Mouse (Mus musculus) midbrain, embryonic 14.5 days (tissue): Measurements from ENCODE around the gene Chp1. TPM values are rescaled to one million over a fixed set of nuclear protein-coding genes. Genes with fewer than 3 reads are reported as not detected.

ENCODE experiments used
- ATAC-seq: fragments of 200-750 bp; cut with Nextera tagmentation; 2 replicates; pipeline ENCODE4 v1.8.0; 2017; ENCODE audit warnings: moderate number of reproducible peaks, moderate library complexity; ENCODE audit not compliant: low FRiP score, low TSS enrichment
- DNase-seq: peaks from one replicate; pipeline ENCODE4 v3.0.0-alpha.2; 2015
- H3K27ac ChIP-seq: fragments of 300-500 bp; sonication (generic); replicated peaks from 2 replicates; pipeline ENCODE4 v1.5.1; 2014; ENCODE audit warnings: mild to moderate bottlenecking, low read depth, low read length, moderate library complexity
- H3K27me3 ChIP-seq: fragments of 300-500 bp; sonication (generic); 2 replicates; pipeline ENCODE4 v1.6.1; 2014; ENCODE audit warnings: low read length, control low read depth, mixed read lengths; ENCODE audit not compliant: control insufficient read depth, insufficient read depth
- H3K36me3 ChIP-seq: fragments of 300-500 bp; sonication (generic); 2 replicates; pipeline ENCODE4 v1.6.1; 2014; ENCODE audit warnings: low read length, control low read depth; ENCODE audit not compliant: control insufficient read depth, insufficient read depth
- H3K4me1 ChIP-seq: fragments of 300-500 bp; sonication (generic); 2 replicates; pipeline ENCODE4 v1.6.1; 2014; ENCODE audit warnings: mild to moderate bottlenecking, antibody characterized with exemption, low read length, control low read depth; ENCODE audit not compliant: control insufficient read depth, insufficient read depth
- H3K4me2 ChIP-seq: fragments of 300-500 bp; sonication (generic); 2 replicates; pipeline ENCODE4 v1.6.1; 2014; ENCODE audit warnings: mild to moderate bottlenecking, low read length, moderate library complexity
- H3K4me3 ChIP-seq: fragments of 300-500 bp; sonication (generic); replicated peaks from 2 replicates; pipeline ENCODE4 v1.5.1; 2014; ENCODE audit warnings: low read depth, low read length
- H3K9ac ChIP-seq: fragments of 300-500 bp; sonication (generic); replicated peaks from 2 replicates; pipeline ENCODE4 v1.6.1; 2014; ENCODE audit warnings: mild to moderate bottlenecking, low read length, moderate library complexity
- H3K9me3 ChIP-seq: fragments of 300-500 bp; sonication (generic); 2 replicates; pipeline ENCODE4 v1.6.1; 2016; ENCODE audit warnings: low read length, control low read depth, mixed read lengths; ENCODE audit not compliant: control insufficient read depth
- WGBS: fragments of 180-500 bp; shearing (Covaris S2); extraction: QIAGEN DNeasy Blood & Tissue Kit; methylation state at CpG from one replicate; pipeline ENCODE4 v1.1.7; 2014; 5-methylcytosine and 5-hydroxymethylcytosine counted together
- polyA plus RNA-seq: library from polyadenylated mRNA; unstranded; fragments of >200 nt; fragmentation: Nextera tagmentation; extraction: Ambion mirVana; gene quantifications from 2 replicates; pipeline ENCODE4 v1.2.1, GENCODE M21; 2014

Chp1 gene
- polyA plus RNA-seq, 1 experiment from 2014 or later, result 57.4 TPM

- Histone ChIP-seq H3K27ac (no peak overlapping the region), H3K4me3 (no peak overlapping the region), H3K4me2 (no peak overlapping the region), H3K4me1 (no peaks in the 10 kb centered on the region), H3K9me3 (no peaks in the 10 kb centered on the region), H3K27me3 (no peaks in the 10 kb centered on the region), H3K36me3 (peaks cover 25% of the 10 kb centered on the region), H3K9ac (no peak overlapping the region)
- WGBS, result 83% methylated on average over 2 of the region's 2 CpGs
- DNase-seq (no peak), ATAC-seq (no peak)
Measured at GRCm38 (mm10) chr2:119583439-119583838, 35.9 kb downstream of the Chp1 start.

GRCm38 (mm10) chr2:119584282-119584681, 36.8 kb downstream of the Chp1 start:
- Histone ChIP-seq H3K4me3 (no peak overlapping the region), H3K9me3 (no peaks in the 10 kb centered on the region), H3K4me2 (no peak overlapping the region), H3K4me1 (no peaks in the 10 kb centered on the region), H3K36me3 (peaks cover 19% of the 10 kb centered on the region), H3K9ac (no peak overlapping the region), H3K27ac (no peak overlapping the region), H3K27me3 (no peaks in the 10 kb centered on the region)
- DNase-seq, result no peak
- ATAC-seq, result no peak
- 93% methylated on average over 8 of the region's 8 CpGs for WGBS

DNA sequence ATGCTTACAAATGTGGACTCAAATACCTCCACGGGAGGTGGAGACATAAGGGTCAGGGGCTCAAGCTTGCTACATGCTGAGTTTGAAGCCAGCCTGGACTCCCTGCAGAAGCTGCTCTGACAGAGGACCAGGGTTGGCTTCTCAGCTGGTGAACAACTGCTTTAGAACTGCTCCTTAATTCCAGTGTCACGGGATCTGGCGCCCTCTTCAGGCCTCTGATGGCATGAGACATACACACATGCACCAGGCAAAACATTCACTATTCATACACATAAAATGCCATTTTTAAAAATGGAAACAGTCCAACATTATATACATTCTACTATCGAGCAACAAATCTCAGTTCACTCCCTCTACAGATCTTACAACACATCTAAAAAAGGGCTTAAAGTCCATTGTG, 39.9 kb downstream of the Chp1 start:
- H3K36me3 ChIP-seq, result peaks cover 19% of the 10 kb centered on the region
- H3K9me3 ChIP-seq, result no peaks in the 10 kb centered on the region
- DNase-seq (peak; percentile 69), ATAC-seq (no peak)
- no peaks in the 10 kb centered on the region for H3K27me3 ChIP-seq
- H3K9ac ChIP-seq, result no peak overlapping the region
- H3K27ac ChIP-seq, result no peak overlapping the region
- WGBS, result 16% methylated on average over 4 of the region's 4 CpGs
- H3K4me2 ChIP-seq, result no peak overlapping the region
- H3K4me1 ChIP-seq, result no peaks in the 10 kb centered on the region
- no peak overlapping the region for H3K4me3 ChIP-seq

DNA sequence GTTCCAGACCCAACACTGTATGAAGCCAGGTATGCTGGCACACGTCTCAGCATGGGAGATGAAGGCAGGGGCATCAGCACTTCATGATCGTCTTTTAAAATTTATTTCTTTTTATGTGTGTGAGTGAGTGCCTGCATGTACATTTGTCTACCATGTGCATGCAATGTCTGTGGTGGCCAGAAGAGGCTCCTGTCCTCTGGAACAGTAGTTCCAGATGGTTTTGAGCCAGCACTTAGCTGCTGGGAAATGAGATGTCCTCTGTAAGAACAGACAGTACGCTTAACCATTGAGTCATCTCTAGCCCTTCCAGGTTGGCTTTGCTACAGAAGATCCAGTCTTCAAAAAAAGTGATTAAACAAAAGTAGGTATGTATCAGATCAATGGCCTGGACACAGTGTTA, 43.8 kb downstream of the Chp1 start:
- Histone ChIP-seq H3K36me3 (peaks cover 13% of the 10 kb centered on the region), H3K27ac (no peak overlapping the region), H3K9ac (no peak overlapping the region), H3K9me3 (no peaks in the 10 kb centered on the region), H3K27me3 (no peaks in the 10 kb centered on the region), H3K4me1 (peaks cover 13% of the 10 kb centered on the region), H3K4me3 (no peak overlapping the region), H3K4me2 (no peak overlapping the region)
- DNase-seq (no peak), ATAC-seq (no peak)
- 94% methylated on average over 3 of the region's 3 CpGs for WGBS

DNA sequence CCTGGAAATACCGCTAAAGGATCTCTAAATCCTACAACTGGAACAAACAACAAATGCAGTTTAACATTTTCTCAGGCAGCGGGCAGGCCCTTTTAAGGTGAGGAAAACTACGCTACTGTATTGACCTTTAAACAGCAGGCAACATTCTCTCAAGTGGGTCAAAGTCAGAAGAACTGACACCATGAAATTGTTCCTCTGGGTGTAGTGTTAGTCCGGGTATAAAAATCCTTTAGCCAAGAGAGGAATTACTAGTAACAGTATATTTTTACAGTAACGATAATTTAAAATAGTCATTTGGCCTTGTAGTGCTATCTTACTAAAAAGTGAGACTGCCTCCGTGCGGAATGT, 46.2 kb downstream of the Chp1 start:
- 0 out of 2 replicates have a peak overlapping the region, but pooled peaks have one; percentile 13 for H3K9ac ChIP-seq
- H3K9me3 ChIP-seq, result no peaks in the 10 kb centered on the region
- no peaks in the 10 kb centered on the region for H3K27me3 ChIP-seq
- ATAC-seq, result 0 out of 2 replicates have a peak, but pooled peaks have one; percentile 5
- peaks cover 30% of the 10 kb centered on the region for H3K36me3 ChIP-seq
- DNase-seq, result no peak
- peak overlapping the region; percentile 50 for H3K4me2 ChIP-seq
- 7% methylated on average over 7 of the region's 7 CpGs for WGBS
- peak overlapping the region; percentile 81 for H3K4me3 ChIP-seq
- H3K27ac ChIP-seq, result peak overlapping the region; percentile 43
- peaks cover 13% of the 10 kb centered on the region for H3K4me1 ChIP-seq

DNA sequence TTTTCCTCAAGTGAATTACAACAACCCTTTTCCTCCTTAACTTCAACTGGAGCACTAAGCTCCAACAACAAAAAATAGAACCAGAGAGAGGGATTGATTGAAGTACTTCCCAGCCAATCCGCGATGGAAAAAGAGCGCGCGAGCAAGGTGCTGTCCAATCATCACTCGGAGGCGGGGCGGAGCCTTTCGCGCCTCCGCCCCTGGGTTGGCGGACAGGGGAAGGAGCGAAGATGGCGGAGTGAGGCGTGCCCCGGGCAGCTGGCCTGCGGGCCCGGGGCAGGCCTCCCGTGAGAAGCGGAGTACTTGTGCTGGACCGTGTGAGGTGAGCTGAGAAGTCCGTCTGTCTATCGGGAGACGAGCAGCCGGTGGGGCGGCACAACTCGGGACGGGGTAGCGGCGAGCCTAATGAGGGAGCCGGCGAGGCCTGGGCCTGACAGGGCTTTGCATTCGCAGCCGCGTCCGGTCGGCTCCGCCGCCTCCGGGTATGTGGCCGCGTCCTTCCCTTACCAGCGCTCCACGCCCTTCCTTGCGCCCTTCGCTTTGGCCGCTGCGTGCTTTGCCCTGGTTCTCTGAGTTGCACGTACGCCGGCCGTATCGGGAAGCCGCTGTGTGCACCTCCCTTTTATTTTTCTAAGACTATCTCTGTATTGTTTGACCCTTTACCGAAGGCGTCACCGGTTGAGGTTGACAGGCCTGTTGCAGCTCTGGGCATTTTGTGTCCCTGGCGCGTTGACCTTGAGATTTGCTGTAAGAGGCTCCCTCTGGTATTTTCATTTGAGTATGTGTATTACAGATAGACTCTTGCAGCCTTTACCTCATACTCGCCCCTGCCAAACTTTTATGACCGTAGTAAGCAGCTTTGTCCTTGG, 46.9 kb downstream of the Chp1 start:
- Histone ChIP-seq H3K4me1 (peaks cover 13% of the 10 kb centered on the region), H3K36me3 (peaks cover 36% of the 10 kb centered on the region), H3K4me3 (peak overlapping the region; percentile 81), H3K27ac (peak overlapping the region; percentile 84), H3K9ac (peak overlapping the region; percentile 82), H3K9me3 (no peaks in the 10 kb centered on the region), H3K27me3 (no peaks in the 10 kb centered on the region), H3K4me2 (peak overlapping the region; percentile 76)
- DNase-seq (peak; percentile 99), ATAC-seq (peak; percentile 98)
- whole genome bisulfite sequencing, result under 1% methylated on average over 61 of the region's 61 CpGs

DNA sequence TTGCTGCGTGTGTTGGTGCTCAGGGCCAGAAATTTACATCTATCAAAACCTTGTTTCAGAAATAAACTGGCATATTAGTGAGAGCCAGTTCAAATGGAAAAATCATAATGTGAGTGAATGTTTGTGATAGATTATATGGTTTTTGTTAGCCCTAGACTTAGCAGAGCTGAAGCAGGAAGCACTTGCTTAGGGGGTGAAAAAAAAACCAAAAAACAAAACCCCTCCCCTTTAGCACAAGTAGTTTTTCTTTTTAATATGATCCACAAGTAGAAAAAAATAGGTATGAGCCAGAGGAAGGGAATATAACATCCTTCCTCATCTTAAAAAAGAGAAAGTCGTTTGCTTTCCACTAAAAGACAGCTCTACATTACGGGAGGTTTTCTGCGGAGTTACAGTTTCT, 47.8 kb downstream of the Chp1 start:
- DNase-seq, result no peak
- 52% methylated on average over 4 of the region's 4 CpGs for WGBS
- H3K4me3 ChIP-seq, result peak overlapping the region; percentile 81
- H3K36me3 ChIP-seq, result peaks cover 44% of the 10 kb centered on the region
- H3K27ac ChIP-seq, result no peak overlapping the region
- no peak for ATAC-seq
- H3K9ac ChIP-seq, result peak overlapping the region; percentile 82
- H3K27me3 ChIP-seq, result no peaks in the 10 kb centered on the region
- no peaks in the 10 kb centered on the region for H3K9me3 ChIP-seq
- H3K4me2 ChIP-seq, result peak overlapping the region; percentile 76
- H3K4me1 ChIP-seq, result peaks cover 13% of the 10 kb centered on the region

GRCm38 (mm10) chr2:119596781-119597330, 49.4 kb downstream of the Chp1 start:
- DNase-seq, result no peak
- no peak overlapping the region for H3K4me3 ChIP-seq

DNA sequence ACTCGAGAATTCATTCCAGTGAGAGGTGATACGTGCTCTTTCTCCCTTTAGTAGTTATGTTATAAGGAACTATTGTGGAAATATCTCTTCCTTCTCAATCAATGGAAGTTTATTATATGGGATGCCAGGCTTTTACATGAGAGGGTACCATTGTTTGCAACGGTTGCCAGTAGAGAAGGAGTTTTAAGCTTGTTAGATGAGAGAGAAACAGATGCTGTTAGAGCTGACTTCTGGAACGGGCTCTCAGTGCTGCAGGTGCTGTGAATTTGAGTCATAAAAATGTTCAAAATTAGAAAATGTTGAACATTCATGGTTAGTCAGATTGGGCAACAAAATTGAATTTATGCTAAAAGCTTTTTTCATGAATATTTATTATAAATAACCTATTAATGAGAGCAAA, 53.5 kb downstream of the Chp1 start:
- Histone ChIP-seq H3K4me2 (no peak overlapping the region), H3K27ac (no peak overlapping the region), H3K27me3 (no peaks in the 10 kb centered on the region), H3K36me3 (peaks cover 77% of the 10 kb centered on the region), H3K4me1 (peaks cover 8% of the 10 kb centered on the region; the same call in 1 of the 2 replicates), H3K4me3 (no peak overlapping the region), H3K9ac (no peak overlapping the region), H3K9me3 (no peaks in the 10 kb centered on the region)
- ATAC-seq, result no peak
- no peak for DNase-seq
- WGBS, result 91% methylated on average over 4 of the region's 4 CpGs

More at GRCm38 (mm10) chr2:119596781-119597330, 49.4 kb downstream of the Chp1 start:
- Histone ChIP-seq H3K27me3 (no peaks in the 10 kb centered on the region), H3K9me3 (no peaks in the 10 kb centered on the region), H3K27ac (no peak overlapping the region), H3K4me1 (peaks cover 21% of the 10 kb centered on the region), H3K4me2 (no peak overlapping the region), H3K9ac (no peak overlapping the region), H3K36me3 (peaks cover 46% of the 10 kb centered on the region)
- no peak for ATAC-seq
- WGBS, result 93% methylated on average over 8 of the region's 8 CpGs
